Comparison of ENCODE assay signal across 26 mouse cellular contexts in the genomic region with DNA sequence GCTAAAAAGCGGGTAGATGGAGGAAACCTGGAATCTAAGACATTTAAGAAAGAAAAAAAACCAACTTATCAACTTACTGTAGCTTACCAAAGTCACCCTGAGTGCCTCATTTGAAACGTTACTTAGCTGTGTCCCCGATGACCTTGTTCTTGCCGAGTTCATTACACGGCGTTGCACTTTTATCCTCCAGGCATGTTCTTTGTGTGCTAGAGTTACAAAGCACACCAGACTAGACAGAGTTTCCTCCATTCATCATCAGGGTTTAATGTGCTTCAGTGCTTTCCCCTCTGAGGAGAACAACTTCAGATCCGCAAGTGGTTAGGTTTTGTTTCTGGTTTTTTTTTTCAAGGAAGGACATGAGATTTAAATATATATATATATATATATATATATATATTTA.
"Had no signal": no experiment of that assay in that cellular context is flagged by ENCODE, and none has a peak within 500 bp of the region (broad histone marks: within the 10 kb centered on the region; RNA-seq: fewer than 3 reads in every experiment).

No protein-coding gene starts in this region.

- H3K9me3 ChIP-seq: intestine, embryonic 15.5 days; limb, embryonic 10.5 days; limb, embryonic 13.5 days; liver, embryonic 12.5 days; liver, embryonic 15.5 days; lung, embryonic 15.5 days; midbrain, embryonic 12.5 days; midbrain, embryonic 15.5 days; neural tube, embryonic 12.5 days; neural tube, embryonic 15.5 days; stomach, embryonic 15.5 days had no signal

- H3K4me1 ChIP-seq: intestine, embryonic 15.5 days; limb, embryonic 10.5 days; limb, embryonic 13.5 days; midbrain, embryonic 12.5 days; midbrain, embryonic 15.5 days; neural tube, embryonic 12.5 days; neural tube, embryonic 15.5 days; stomach, embryonic 15.5 days had no signal

- DNase-seq: kidney, adult 11 months; kidney, adult 9 months; layer of hippocampus, adult 9-11 months; liver; lung, adult 18-20 months; lung, postnatal 10 days; lung, postnatal 36 days; right cerebral cortex, adult 18-20 months; right cerebral cortex, postnatal 14 days; spleen, adult 18-20 months; thymus, adult 2 months; thymus, postnatal 14 days; thymus, postnatal 4 days had no signal

- H3K36me3 ChIP-seq: intestine, embryonic 15.5 days; limb, embryonic 10.5 days; limb, embryonic 13.5 days; liver, embryonic 12.5 days; liver, embryonic 15.5 days; lung, embryonic 15.5 days; midbrain, embryonic 12.5 days; midbrain, embryonic 15.5 days; neural tube, embryonic 12.5 days; neural tube, embryonic 15.5 days; stomach, embryonic 15.5 days had no signal

- H3K27me3 ChIP-seq: intestine, embryonic 15.5 days; limb, embryonic 13.5 days; liver, embryonic 12.5 days; liver, embryonic 15.5 days; lung, embryonic 15.5 days; midbrain, embryonic 12.5 days; midbrain, embryonic 15.5 days; neural tube, embryonic 12.5 days; neural tube, embryonic 15.5 days; stomach, embryonic 15.5 days had no signal

- H3K9ac ChIP-seq: intestine, embryonic 15.5 days; limb, embryonic 13.5 days; liver, embryonic 12.5 days; liver, embryonic 15.5 days; lung, embryonic 15.5 days; midbrain, embryonic 12.5 days; midbrain, embryonic 15.5 days; neural tube, embryonic 12.5 days; neural tube, embryonic 15.5 days; stomach, embryonic 15.5 days had no signal

- H3K4me3 ChIP-seq: intestine, embryonic 15.5 days; layer of hippocampus, adult 2 months; limb, embryonic 10.5 days; limb, embryonic 13.5 days; liver, embryonic 12.5 days; liver, embryonic 15.5 days; lung, embryonic 15.5 days; megakaryocyte, embryonic 14.5 days; midbrain, embryonic 12.5 days; midbrain, embryonic 15.5 days; neural tube, embryonic 12.5 days; neural tube, embryonic 15.5 days; stomach, embryonic 15.5 days had no signal

- ATAC-seq: intestine, embryonic 15.5 days; liver, embryonic 12.5 days; midbrain, embryonic 15.5 days had no signal

- H3K4me2 ChIP-seq: intestine, embryonic 15.5 days; limb, embryonic 13.5 days; liver, embryonic 12.5 days; liver, embryonic 15.5 days; lung, embryonic 15.5 days; midbrain, embryonic 12.5 days; midbrain, embryonic 15.5 days; neural tube, embryonic 12.5 days; neural tube, embryonic 15.5 days; stomach, embryonic 15.5 days had no signal

- H3K27ac ChIP-seq: intestine, embryonic 15.5 days; layer of hippocampus, adult 2 months; limb, embryonic 10.5 days; limb, embryonic 13.5 days; liver, embryonic 12.5 days; liver, embryonic 15.5 days; midbrain, embryonic 12.5 days; midbrain, embryonic 15.5 days; neural tube, embryonic 12.5 days; neural tube, embryonic 15.5 days; stomach, embryonic 15.5 days had no signal
